Mouse (Mus musculus): ENCODE results near the gene Cryzl1. TPM values are rescaled to one million over a fixed set of nuclear protein-coding genes. Genes with fewer than 3 reads are reported as not detected.
A peak's percentile ranks its signal among the peaks of the same experiment; 100 is the strongest.

Cryzl1 gene
- polyA plus RNA-seq, 1 experiment from 2014 or later = 31.5 TPM

- Histone ChIP-seq H3K4me2 (ENCODE audit: low read depth, low read length) (no peak overlapping the region), H3K9me3 (replicated peaks; ENCODE audit: control insufficient read depth, low read length) (peaks cover 3% of the 10 kb centered on the region; the same call in 1 of the 2 replicates), H3K27ac (ENCODE audit: low read length) (no peak overlapping the region), H3K4me1 (ENCODE audit: control insufficient read depth, low read depth, low read length) (no peaks in the 10 kb centered on the region; the same call in 1 of the 2 replicates), H3K4me3 (ENCODE audit: low read depth, low read length) (no peak overlapping the region), H3K27me3 (ENCODE audit: control insufficient read depth, insufficient read depth, low read depth, low read length) (no peaks in the 10 kb centered on the region), H3K9ac (ENCODE audit: low read depth, low read length) (no peak overlapping the region), H3K36me3 (ENCODE audit: control insufficient read depth, insufficient read depth) (peaks cover 96% of the 10 kb centered on the region)
- no peak for ATAC-seq (ENCODE audit: low read depth)
- WGBS (ENCODE audit: insufficient replicate concordance) = 97% methylated on average over 20 of the region's 20 CpGs
Measured at GRCm38 (mm10) chr16:91659798-91660197, 69.0 kb downstream of the Cryzl1 start.

GRCm38 (mm10) chr16:91658471-91658870 lies 70.3 kb downstream of the Cryzl1 start:
- H3K27me3 ChIP-seq (ENCODE audit: control insufficient read depth, insufficient read depth, low read depth, low read length) = no peaks in the 10 kb centered on the region
- whole genome bisulfite sequencing (ENCODE audit: insufficient replicate concordance) = 90% methylated on average over 5 of the region's 5 CpGs
- H3K36me3 ChIP-seq (ENCODE audit: control insufficient read depth, insufficient read depth) = peaks cover 94% of the 10 kb centered on the region
- H3K9ac ChIP-seq (ENCODE audit: low read depth, low read length) = no peak overlapping the region
- no peaks in the 10 kb centered on the region; the same call in 1 of the 2 replicates for H3K4me1 ChIP-seq (ENCODE audit: control insufficient read depth, low read depth, low read length)
- no peak overlapping the region for H3K4me3 ChIP-seq (ENCODE audit: low read depth, low read length)
- H3K9me3 ChIP-seq (replicated peaks; ENCODE audit: control insufficient read depth, low read length) = peaks cover 3% of the 10 kb centered on the region; the same call in 1 of the 2 replicates
- no peak for ATAC-seq (ENCODE audit: low read depth)
- no peak overlapping the region for H3K4me2 ChIP-seq (ENCODE audit: low read depth, low read length)
- no peak overlapping the region for H3K27ac ChIP-seq (ENCODE audit: low read length)

GRCm38 (mm10) chr16:91657285-91657684 lies 71.5 kb downstream of the Cryzl1 start:
- Histone ChIP-seq H3K27ac (ENCODE audit: low read length) (no peak overlapping the region), H3K9ac (ENCODE audit: low read depth, low read length) (no peak overlapping the region), H3K4me2 (ENCODE audit: low read depth, low read length) (no peak overlapping the region), H3K36me3 (ENCODE audit: control insufficient read depth, insufficient read depth) (peaks cover 89% of the 10 kb centered on the region), H3K27me3 (ENCODE audit: control insufficient read depth, insufficient read depth, low read depth, low read length) (no peaks in the 10 kb centered on the region), H3K4me3 (ENCODE audit: low read depth, low read length) (no peak overlapping the region), H3K4me1 (ENCODE audit: control insufficient read depth, low read depth, low read length) (no peaks in the 10 kb centered on the region; the same call in 1 of the 2 replicates), H3K9me3 (replicated peaks; ENCODE audit: control insufficient read depth, low read length) (peaks cover 3% of the 10 kb centered on the region; the same call in 1 of the 2 replicates)
- 0 out of 2 replicates have a peak, but pooled peaks have one; percentile 5 for ATAC-seq (ENCODE audit: low read depth)
- WGBS (ENCODE audit: insufficient replicate concordance) = 96% methylated on average over 17 of the region's 17 CpGs

DNA sequence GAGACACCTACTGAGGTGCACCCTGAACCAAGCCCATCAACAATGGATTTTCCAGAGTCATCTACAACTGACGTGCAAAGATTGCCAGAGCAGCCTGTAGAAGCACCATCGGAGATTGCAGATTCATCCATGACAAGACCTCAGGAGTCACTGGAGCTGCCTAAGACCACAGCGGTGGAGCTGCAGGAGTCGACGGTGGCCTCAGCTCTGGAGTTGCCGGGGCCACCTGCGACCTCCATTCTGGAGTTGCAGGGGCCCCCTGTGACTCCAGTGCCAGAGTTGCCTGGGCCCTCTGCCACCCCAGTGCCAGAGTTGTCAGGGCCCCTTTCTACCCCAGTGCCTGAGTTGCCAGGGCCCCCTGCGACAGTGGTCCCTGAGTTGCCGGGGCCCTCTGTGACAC lies 73.5 kb downstream of the Cryzl1 start:
- Histone ChIP-seq H3K4me1 (ENCODE audit: control insufficient read depth, low read depth, low read length) (peaks cover 2% of the 10 kb centered on the region; the same call in 1 of the 2 replicates), H3K27me3 (ENCODE audit: control insufficient read depth, insufficient read depth, low read depth, low read length) (no peaks in the 10 kb centered on the region), H3K4me2 (ENCODE audit: low read depth, low read length) (no peak overlapping the region), H3K9me3 (replicated peaks; ENCODE audit: control insufficient read depth, low read length) (peaks cover 3% of the 10 kb centered on the region; the same call in 1 of the 2 replicates), H3K36me3 (ENCODE audit: control insufficient read depth, insufficient read depth) (peaks cover 79% of the 10 kb centered on the region), H3K9ac (ENCODE audit: low read depth, low read length) (no peak overlapping the region), H3K4me3 (ENCODE audit: low read depth, low read length) (no peak overlapping the region), H3K27ac (ENCODE audit: low read length) (no peak overlapping the region)
- 94% methylated on average over 9 of the region's 9 CpGs for WGBS (ENCODE audit: insufficient replicate concordance)
- no peak for ATAC-seq (ENCODE audit: low read depth)

GRCm38 (mm10) chr16:91652191-91652590 lies 76.6 kb downstream of the Cryzl1 start:
- no peak for ATAC-seq (ENCODE audit: low read depth)
- Histone ChIP-seq H3K27me3 (ENCODE audit: control insufficient read depth, insufficient read depth, low read depth, low read length) (no peaks in the 10 kb centered on the region), H3K4me1 (ENCODE audit: control insufficient read depth, low read depth, low read length) (peaks cover 6% of the 10 kb centered on the region), H3K9ac (ENCODE audit: low read depth, low read length) (no peak overlapping the region), H3K4me2 (ENCODE audit: low read depth, low read length) (no peak overlapping the region), H3K36me3 (ENCODE audit: control insufficient read depth, insufficient read depth) (peaks cover 48% of the 10 kb centered on the region), H3K4me3 (ENCODE audit: low read depth, low read length) (no peak overlapping the region), H3K27ac (ENCODE audit: low read length) (no peak overlapping the region), H3K9me3 (replicated peaks; ENCODE audit: control insufficient read depth, low read length) (no peaks in the 10 kb centered on the region)
- WGBS (ENCODE audit: insufficient replicate concordance) = 99% methylated on average over 3 of the region's 3 CpGs

DNA sequence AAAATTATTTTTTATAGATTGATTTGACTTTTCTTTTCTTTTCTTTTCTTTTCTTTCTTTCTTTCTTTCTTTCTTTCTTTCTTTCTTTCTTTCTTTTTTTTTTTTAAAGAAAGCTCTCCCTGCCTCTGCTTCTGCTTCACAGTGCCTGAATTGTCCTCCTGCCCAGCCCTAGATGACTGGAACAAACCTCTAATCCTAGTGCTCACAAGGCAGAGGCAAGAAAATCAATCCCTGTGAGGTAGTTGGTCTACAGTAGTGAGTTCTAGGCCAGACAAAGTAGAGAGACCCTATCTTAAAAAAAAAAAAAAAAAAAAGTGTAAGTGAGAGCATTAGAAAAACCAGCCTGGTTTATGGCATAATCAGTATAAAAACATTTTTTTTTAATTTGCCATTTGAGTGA lies 79.0 kb downstream of the Cryzl1 start:
- H3K27me3 ChIP-seq (ENCODE audit: control insufficient read depth, insufficient read depth, low read depth, low read length) = no peaks in the 10 kb centered on the region
- H3K4me3 ChIP-seq (ENCODE audit: low read depth, low read length) = no peak overlapping the region
- H3K9ac ChIP-seq (ENCODE audit: low read depth, low read length) = no peak overlapping the region
- no peak for ATAC-seq (ENCODE audit: low read depth)
- H3K4me2 ChIP-seq (ENCODE audit: low read depth, low read length) = peak overlapping the region; percentile 26; the same call in 1 of the 2 replicates
- no peak overlapping the region for H3K27ac ChIP-seq (ENCODE audit: low read length)
- peaks cover 24% of the 10 kb centered on the region for H3K36me3 ChIP-seq (ENCODE audit: control insufficient read depth, insufficient read depth)
- H3K9me3 ChIP-seq (replicated peaks; ENCODE audit: control insufficient read depth, low read length) = no peaks in the 10 kb centered on the region
- H3K4me1 ChIP-seq (ENCODE audit: control insufficient read depth, low read depth, low read length) = peaks cover 9% of the 10 kb centered on the region

- no peak for ATAC-seq (ENCODE audit: low read depth)
- Histone ChIP-seq H3K4me2 (ENCODE audit: low read depth, low read length) (peak overlapping the region; percentile 83), H3K9ac (ENCODE audit: low read depth, low read length) (peak overlapping the region; percentile 62), H3K4me3 (ENCODE audit: low read depth, low read length) (peak overlapping the region; percentile 90), H3K27me3 (ENCODE audit: control insufficient read depth, insufficient read depth, low read depth, low read length) (no peaks in the 10 kb centered on the region), H3K36me3 (ENCODE audit: control insufficient read depth, insufficient read depth) (peaks cover 19% of the 10 kb centered on the region), H3K27ac (ENCODE audit: low read length) (no peak overlapping the region), H3K4me1 (ENCODE audit: control insufficient read depth, low read depth, low read length) (peaks cover 11% of the 10 kb centered on the region), H3K9me3 (replicated peaks; ENCODE audit: control insufficient read depth, low read length) (no peaks in the 10 kb centered on the region)
- 28% methylated on average over 3 of the region's 3 CpGs for WGBS (ENCODE audit: insufficient replicate concordance)
Measured at GRCm38 (mm10) chr16:91649246-91649645, 79.5 kb downstream of the Cryzl1 start.

GRCm38 (mm10) chr16:91648220-91648550 lies 80.6 kb downstream of the Cryzl1 start:
- Histone ChIP-seq H3K4me1 (ENCODE audit: control insufficient read depth, low read depth, low read length) (peaks cover 11% of the 10 kb centered on the region), H3K36me3 (ENCODE audit: control insufficient read depth, insufficient read depth) (peaks cover 12% of the 10 kb centered on the region), H3K4me2 (ENCODE audit: low read depth, low read length) (peak overlapping the region; percentile 83), H3K4me3 (ENCODE audit: low read depth, low read length) (peak overlapping the region; percentile 90), H3K27ac (ENCODE audit: low read length) (peak overlapping the region; percentile 97), H3K9me3 (replicated peaks; ENCODE audit: control insufficient read depth, low read length) (no peaks in the 10 kb centered on the region), H3K9ac (ENCODE audit: low read depth, low read length) (peak overlapping the region; percentile 91), H3K27me3 (ENCODE audit: control insufficient read depth, insufficient read depth, low read depth, low read length) (no peaks in the 10 kb centered on the region)
- ATAC-seq (ENCODE audit: low read depth) = peak; percentile 63
- WGBS (ENCODE audit: insufficient replicate concordance) = 0% methylated on average over 25 of the region's 25 CpGs

DNA sequence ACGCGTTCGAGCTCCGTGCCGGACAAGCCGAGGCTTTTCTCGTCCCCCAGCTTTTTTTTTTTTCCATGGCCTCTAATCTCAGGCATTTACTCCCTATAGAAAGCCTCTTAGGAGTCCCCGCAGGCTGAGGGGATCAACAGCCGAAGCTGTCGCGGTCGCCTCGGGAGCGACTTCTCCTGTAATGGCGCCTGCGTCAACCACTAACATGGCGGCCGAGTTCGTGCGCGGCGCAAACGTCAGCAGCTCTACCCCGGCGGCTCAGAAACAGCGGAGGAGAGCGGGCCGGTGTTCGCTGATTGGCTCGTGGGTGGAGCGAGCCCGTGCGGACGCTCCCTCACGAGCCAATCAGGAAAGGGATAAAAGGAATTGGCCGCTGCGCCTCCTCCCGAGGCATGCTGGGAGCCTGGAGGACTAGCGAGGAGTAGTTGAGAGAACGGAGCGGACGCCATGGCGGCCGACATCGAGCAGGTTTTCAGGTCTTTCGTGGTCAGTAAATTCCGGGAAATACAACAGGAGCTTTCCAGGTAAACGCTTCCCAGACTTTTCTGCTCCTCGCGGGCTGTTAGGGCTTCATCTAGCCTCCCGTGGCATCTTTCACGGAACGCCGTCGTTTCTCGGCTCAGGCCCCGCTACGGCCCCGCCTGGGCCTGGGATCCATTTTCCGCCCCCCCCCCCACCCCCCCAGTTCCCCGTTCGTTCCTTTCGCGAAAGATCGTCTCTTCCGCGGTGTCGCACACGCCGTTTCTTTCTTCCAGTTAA lies 81.1 kb downstream of the Cryzl1 start, which contains the start of gene Son:
Gene Son, plus strand, starts transcription at position 46 of the 759 bp plus-strand sequence.
- H3K4me3 ChIP-seq (ENCODE audit: low read depth, low read length) = peak within 1 kb of the TSS; percentile 90
- 0% methylated on average over 68 of the region's 70 CpGs for WGBS (ENCODE audit: insufficient replicate concordance)

More for the DNA sequence above, 81.1 kb downstream of the Cryzl1 start, which contains the start of gene Son:
- peak within 1 kb of the TSS; percentile 91 for H3K9ac ChIP-seq (ENCODE audit: low read depth, low read length)
- H3K4me1 ChIP-seq (ENCODE audit: control insufficient read depth, low read depth, low read length) = peaks cover 11% of the 10 kb centered on the region
- no peaks in the 10 kb centered on the region for H3K27me3 ChIP-seq (ENCODE audit: control insufficient read depth, insufficient read depth, low read depth, low read length)
- H3K36me3 ChIP-seq (ENCODE audit: control insufficient read depth, insufficient read depth) = peaks cover 12% of the 10 kb centered on the region
- H3K4me2 ChIP-seq (ENCODE audit: low read depth, low read length) = peak within 1 kb of the TSS; percentile 99
- H3K27ac ChIP-seq (ENCODE audit: low read length) = peak within 1 kb of the TSS; percentile 99
- no peaks in the 10 kb centered on the region for H3K9me3 ChIP-seq (replicated peaks; ENCODE audit: control insufficient read depth, low read length)
- ATAC-seq (ENCODE audit: low read depth) = peak; percentile 92

Data from liver, embryonic 16.5 days (tissue).